Mouse (Mus musculus) right cerebral cortex, postnatal 14 days (tissue): ENCODE data around the gene F2.
"Not testable (repeated sequence)": the region's sequence is repeated elsewhere in the genome, so short reads cannot be mapped to it uniquely, and the experiment has no call there.

ENCODE experiments used
- DNase-seq: peaks from one replicate; pipeline ENCODE4 v3.0.0; 2022

F2 gene

GRCm38 (mm10) chr2:91645354-91645753 lies 9.1 kb upstream of the F2 start:
- no peak for DNase-seq

GRCm38 (mm10) chr2:91644021-91644420 lies 7.8 kb upstream of the F2 start:
- no peak for DNase-seq

- no peak for DNase-seq
These were observed 6.7 kb upstream of the F2 start for GRCm38 (mm10) chr2:91642825-91643415.

- DNase-seq, result no peak
These were observed 2.7 kb upstream of the F2 start for GRCm38 (mm10) chr2:91638931-91639330.

GRCm38 (mm10) chr2:91636727-91637338 lies 619 bp upstream of the F2 start:
- DNase-seq, result no peak

GRCm38 (mm10) chr2:91635486-91635885 lies 728 bp downstream of the F2 start:
- no peak for DNase-seq

- no peak for DNase-seq
These were observed 1.4 kb downstream of the F2 start for GRCm38 (mm10) chr2:91634841-91635240.

GRCm38 (mm10) chr2:91633334-91633977 lies 2.8 kb downstream of the F2 start:
- DNase-seq, result no peak

- no peak for DNase-seq
These were observed 3.9 kb downstream of the F2 start for GRCm38 (mm10) chr2:91632316-91632715.

- no peak for DNase-seq
These were observed 4.4 kb downstream of the F2 start for GRCm38 (mm10) chr2:91631826-91632225.

- DNase-seq, result no peak
These were observed 5.8 kb downstream of the F2 start for GRCm38 (mm10) chr2:91630384-91630783.

- no peak for DNase-seq
These were observed 6.5 kb downstream of the F2 start for GRCm38 (mm10) chr2:91629682-91630081.

GRCm38 (mm10) chr2:91628171-91628570 lies 8.0 kb downstream of the F2 start:
- no peak for DNase-seq

GRCm38 (mm10) chr2:91627486-91627885 lies 8.7 kb downstream of the F2 start:
- no peak for DNase-seq

- DNase-seq, result not testable (repeated sequence)
These were observed 12.8 kb downstream of the F2 start for GRCm38 (mm10) chr2:91623366-91623765.

GRCm38 (mm10) chr2:91622356-91622755 lies 13.9 kb downstream of the F2 start:
- no peak for DNase-seq

- not testable (repeated sequence) for DNase-seq
These were observed 26.8 kb downstream of the F2 start for GRCm38 (mm10) chr2:91609370-91609769.

- no peak for DNase-seq
These were observed 33.8 kb downstream of the F2 start for GRCm38 (mm10) chr2:91602389-91602788.

GRCm38 (mm10) chr2:91600475-91600874 lies 35.7 kb downstream of the F2 start:
- no peak for DNase-seq

- no peak for DNase-seq
These were observed 50.0 kb downstream of the F2 start for GRCm38 (mm10) chr2:91586242-91586641.

- DNase-seq, result no peak
These were observed 55.3 kb downstream of the F2 start for GRCm38 (mm10) chr2:91580894-91581293.
